Mouse (Mus musculus): ENCODE measurements around the gene Olfr410.

- TF ChIP-seq POLR2A (IDR thresholded peaks at IDR 0.05; ENCODE audit: borderline replicate concordance, extremely low read depth, insufficient read depth, insufficient read length, poor library complexity, severe bottlenecking) (no peak), CTCF (IDR thresholded peaks at IDR 0.05; ENCODE audit: borderline replicate concordance, extremely low read depth, insufficient read depth, insufficient read length) (no peak)
Measured at GRCm38 (mm10) chr11:74287256-74287655, 50.6 kb downstream of the Olfr410 start.
